Mouse (Mus musculus) midbrain, embryonic 15.5 days (tissue): Measurements from ENCODE around the gene Nkain2. TPM values are rescaled to one million over a fixed set of nuclear protein-coding genes. Genes with fewer than 3 reads are reported as not detected.

Experiments
- ATAC-seq: fragments of 200-750 bp; cut with Nextera tagmentation; replicated peaks from 2 replicates; pipeline ENCODE4 v1.8.0; 2017; ENCODE audit warnings: moderate TSS enrichment
- H3K27ac ChIP-seq: fragments of 300-500 bp; sonication (generic); 2 replicates; pipeline ENCODE4 v1.5.1; 2015; ENCODE audit warnings: mild to moderate bottlenecking, inconsistent platforms
- H3K27me3 ChIP-seq: fragments of 300-500 bp; sonication (generic); replicated peaks from 2 replicates; pipeline ENCODE4 v1.6.1; 2015; ENCODE audit warnings: inconsistent platforms
- H3K36me3 ChIP-seq: fragments of 300-500 bp; sonication (generic); replicated peaks from 2 replicates; pipeline ENCODE4 v1.6.1; 2015; ENCODE audit warnings: inconsistent platforms
- H3K4me1 ChIP-seq: fragments of 300-500 bp; sonication (generic); 2 replicates; pipeline ENCODE4 v1.6.1; 2015; ENCODE audit warnings: inconsistent platforms
- H3K4me2 ChIP-seq: fragments of 300-500 bp; sonication (generic); 2 replicates; pipeline ENCODE4 v1.6.1; 2015; ENCODE audit warnings: inconsistent platforms, mild to moderate bottlenecking, moderate library complexity
- H3K4me3 ChIP-seq: fragments of 300-500 bp; sonication (generic); 2 replicates; pipeline ENCODE4 v1.5.1; 2015; ENCODE audit warnings: mild to moderate bottlenecking, inconsistent platforms
- H3K9ac ChIP-seq: fragments of 300-500 bp; sonication (generic); 2 replicates; pipeline ENCODE4 v1.6.1; 2015; ENCODE audit warnings: mild to moderate bottlenecking, inconsistent platforms
- H3K9me3 ChIP-seq: fragments of 300-500 bp; sonication (generic); 2 replicates; pipeline ENCODE4 v1.6.1; 2016; ENCODE audit warnings: inconsistent platforms
- WGBS: fragments of 180-500 bp; shearing (Covaris S2); methylation state at CpG from one replicate; pipeline ENCODE4 v1.1.7; 2015; ENCODE audit warnings: mixed read lengths; 5-methylcytosine and 5-hydroxymethylcytosine counted together
- polyA plus RNA-seq: library from polyadenylated mRNA; unstranded; fragments of >200 nt; fragmentation: Nextera tagmentation; extraction: Ambion mirVana; gene quantifications from 2 replicates; pipeline ENCODE4 v1.2.1, GENCODE M21; 2015

Nkain2 gene
- polyA plus RNA-seq, 1 experiment from 2014 or later = 13.5 TPM

- no peak overlapping the region for H3K4me2 ChIP-seq
- no peaks in the 10 kb centered on the region for H3K9me3 ChIP-seq
- H3K36me3 ChIP-seq = no peaks in the 10 kb centered on the region
- H3K9ac ChIP-seq = no peak overlapping the region
- no peak overlapping the region for H3K27ac ChIP-seq
- WGBS = 20% methylated on average over 5 of the region's 5 CpGs
- H3K27me3 ChIP-seq = no peaks in the 10 kb centered on the region
- H3K4me3 ChIP-seq = no peak overlapping the region
- no peaks in the 10 kb centered on the region for H3K4me1 ChIP-seq
- peak; percentile 91 for ATAC-seq
Observed at GRCm38 (mm10) chr10:31742443-31743057, 1147.7 kb downstream of the Nkain2 start.

- Histone ChIP-seq H3K4me1 (no peaks in the 10 kb centered on the region), H3K27me3 (no peaks in the 10 kb centered on the region)
- ATAC-seq = no peak
Observed at GRCm38 (mm10) chr10:31728036-31728435, 1162.2 kb downstream of the Nkain2 start.

GRCm38 (mm10) chr10:31647270-31647669 is 1243.0 kb downstream of the Nkain2 start:
- Histone ChIP-seq H3K4me2 (no peak overlapping the region), H3K9ac (no peak overlapping the region), H3K4me1 (no peaks in the 10 kb centered on the region), H3K27me3 (no peaks in the 10 kb centered on the region), H3K27ac (no peak overlapping the region), H3K4me3 (no peak overlapping the region), H3K9me3 (no peaks in the 10 kb centered on the region), H3K36me3 (no peaks in the 10 kb centered on the region)
- ATAC-seq = no peak
- 86% methylated on average over 3 of the region's 3 CpGs for WGBS

More at GRCm38 (mm10) chr10:31728036-31728435, 1162.2 kb downstream of the Nkain2 start:
- no peak overlapping the region for H3K27ac ChIP-seq
- H3K4me3 ChIP-seq = no peak overlapping the region
- no peaks in the 10 kb centered on the region for H3K36me3 ChIP-seq
- H3K4me2 ChIP-seq = no peak overlapping the region
- no peaks in the 10 kb centered on the region for H3K9me3 ChIP-seq
- no peak overlapping the region for H3K9ac ChIP-seq

- Histone ChIP-seq H3K9ac (no peak overlapping the region), H3K36me3 (no peaks in the 10 kb centered on the region), H3K4me1 (no peaks in the 10 kb centered on the region), H3K27me3 (no peaks in the 10 kb centered on the region), H3K4me2 (no peak overlapping the region), H3K9me3 (no peaks in the 10 kb centered on the region), H3K4me3 (no peak overlapping the region), H3K27ac (no peak overlapping the region)
- no peak for ATAC-seq
- WGBS = 20% methylated on average over 1 of the region's 1 CpGs
Observed at GRCm38 (mm10) chr10:31646083-31646482, 1244.2 kb downstream of the Nkain2 start.

Other genes starting within 250 kb of the Nkain2 start
- 0.17 TPM in 1 of 2 replicates, not detected in the other for gene Trdn, start 190.1 kb upstream of the Nkain2 start, polyA plus RNA-seq